Mouse (Mus musculus): ENCODE results near the gene 6430550D23Rik.
"Not testable (repeated sequence)": the region's sequence is repeated elsewhere in the genome, so short reads cannot be mapped to it uniquely, and the experiment has no call there.

The 6430550D23Rik gene

GRCm38 (mm10) chr2:155929531-155930442 lies 78.0 kb downstream of the 6430550D23Rik start, which contains the start of gene Uqcc1:
Gene Uqcc1, minus strand, starts transcription at chr2:155930310.
- no peaks in the 10 kb centered on the region for H3K27me3 ChIP-seq (ENCODE audit: insufficient read depth, low read length)
- no peak for TF ChIP-seq NANOG (IDR thresholded peaks at IDR 0.05; ENCODE audit: borderline replicate concordance, low read length)
- TF ChIP-seq CTCF (conservative IDR thresholded peaks at IDR 0.05; ENCODE audit: low read length): no peak
- no peak for TF ChIP-seq POU5F1 (IDR thresholded peaks at IDR 0.05; ENCODE audit: borderline replicate concordance, low read length)
- no peaks in the 10 kb centered on the region for H3K36me3 ChIP-seq (ENCODE audit: insufficient read depth, low read length)
- H3K9me3 ChIP-seq (ENCODE audit: low read length): no peaks in the 10 kb centered on the region
- H3K4me1 ChIP-seq (replicated peaks; ENCODE audit: low read depth, low read length): peaks cover 31% of the 10 kb centered on the region
- peak within 1 kb of the TSS; percentile 83 for H3K4me3 ChIP-seq (replicated peaks; ENCODE audit: low read length)

DNA sequence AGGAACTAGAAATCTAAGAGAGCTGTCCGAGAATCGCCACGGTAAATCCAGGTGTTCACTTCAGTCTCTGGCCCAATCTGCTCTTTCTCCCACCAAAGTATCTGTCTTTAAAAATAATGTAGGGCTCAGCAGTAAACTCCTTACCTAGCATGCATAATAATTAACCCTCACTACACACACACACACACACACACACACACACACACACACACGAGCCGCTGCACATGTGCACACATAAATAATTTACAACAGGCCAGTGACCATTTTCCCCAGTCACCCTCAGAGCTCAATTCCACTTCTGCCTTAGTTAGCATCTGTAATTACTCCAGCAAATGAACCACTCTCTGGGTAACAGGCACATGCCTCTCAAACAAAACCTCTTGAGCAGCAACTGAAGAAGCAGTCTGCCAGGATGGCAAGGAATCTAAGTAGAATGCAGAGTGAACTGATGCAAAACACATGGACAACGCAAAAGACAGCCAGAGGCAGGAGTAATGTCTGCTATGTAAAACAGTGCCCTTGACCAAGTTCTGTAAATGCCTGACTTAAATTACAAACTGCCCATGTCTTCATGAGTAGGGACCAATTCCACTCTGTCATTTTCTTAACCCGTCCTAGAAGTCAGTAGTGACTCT lies 78.9 kb downstream of the 6430550D23Rik start:
- Histone ChIP-seq H3K27me3 (ENCODE audit: insufficient read depth, low read length) (no peaks in the 10 kb centered on the region), H3K9me3 (ENCODE audit: low read length) (no peaks in the 10 kb centered on the region), H3K36me3 (ENCODE audit: insufficient read depth, low read length) (no peaks in the 10 kb centered on the region), H3K4me1 (replicated peaks; ENCODE audit: low read depth, low read length) (peaks cover 33% of the 10 kb centered on the region), H3K4me3 (replicated peaks; ENCODE audit: low read length) (peak overlapping the region; percentile 83)
- TF ChIP-seq POU5F1 (IDR thresholded peaks at IDR 0.05; ENCODE audit: borderline replicate concordance, low read length) (no peak), CTCF (conservative IDR thresholded peaks at IDR 0.05; ENCODE audit: low read length) (no peak), NANOG (IDR thresholded peaks at IDR 0.05; ENCODE audit: borderline replicate concordance, low read length) (no peak)

DNA sequence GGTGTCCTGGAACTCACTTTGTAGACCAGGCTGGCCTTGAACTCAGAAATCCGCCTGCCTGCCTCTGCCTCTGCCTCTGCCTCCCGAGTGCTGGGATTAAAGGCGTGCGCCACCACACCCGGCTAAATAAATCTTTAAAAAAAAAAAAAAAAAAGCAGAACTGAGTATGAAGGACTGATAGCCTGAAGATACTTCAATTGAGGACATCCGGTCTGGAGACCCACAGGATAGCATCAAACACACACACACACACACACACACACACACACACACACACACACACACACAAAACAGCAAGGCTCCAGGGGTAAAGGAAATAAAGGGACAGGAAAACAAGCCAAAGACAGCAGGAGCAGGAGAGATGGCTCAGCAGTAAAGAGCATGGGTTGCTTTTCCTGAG lies 82.6 kb downstream of the 6430550D23Rik start:
- not testable (repeated sequence) for H3K9me3 ChIP-seq (ENCODE audit: low read length); H3K4me3 ChIP-seq (replicated peaks; ENCODE audit: low read length); H3K27me3 ChIP-seq (ENCODE audit: insufficient read depth, low read length)
- H3K36me3 ChIP-seq (ENCODE audit: insufficient read depth, low read length): peaks cover 12% of the 10 kb centered on the region; the same call in 1 of the 2 replicates
- H3K4me1 ChIP-seq (replicated peaks; ENCODE audit: low read depth, low read length): peaks cover 21% of the 10 kb centered on the region

Data from E14TG2a.4 (cell line).